Mouse (Mus musculus): ENCODE data around the gene Phactr2.
"Not testable (repeated sequence)": the region's sequence is repeated elsewhere in the genome, so short reads cannot be mapped to it uniquely, and the experiment has no call there.

Gene Phactr2

DNA sequence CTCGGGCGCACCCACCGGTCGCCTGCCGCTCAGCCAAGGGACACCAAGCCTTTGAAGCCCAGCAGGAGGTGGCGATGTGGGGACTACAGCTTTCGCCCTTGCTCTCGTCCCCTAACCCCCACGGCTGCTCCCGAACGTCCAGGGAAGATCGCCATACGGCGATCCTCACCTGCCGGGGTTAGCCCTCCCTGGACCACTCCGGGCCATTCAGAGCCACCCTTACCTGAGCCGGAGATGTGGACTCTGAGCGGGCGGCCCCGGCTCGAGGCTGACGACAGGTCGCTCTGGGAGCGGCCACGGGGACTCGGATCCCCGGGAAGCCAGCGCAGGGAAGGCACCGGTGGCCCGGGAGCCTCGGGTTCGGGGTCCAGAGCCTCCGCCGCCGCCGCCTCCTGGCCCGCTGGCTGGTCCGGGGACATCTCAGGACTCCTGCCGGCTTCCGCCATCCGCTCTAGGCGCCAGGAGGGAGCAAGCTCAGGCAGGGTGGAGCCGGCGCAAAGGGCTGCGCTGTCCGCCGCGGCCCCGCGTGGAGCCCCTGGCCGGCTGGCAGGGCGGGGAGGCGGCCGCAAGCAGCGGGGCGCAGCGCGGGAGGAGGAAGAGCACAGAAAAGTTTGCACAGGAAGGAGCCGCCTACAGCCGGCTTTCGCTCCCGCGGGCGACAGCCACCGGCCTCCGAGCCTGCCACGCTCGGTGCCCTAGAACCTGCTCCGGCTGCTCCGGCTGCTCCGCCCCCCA lies at the start of gene Phactr2:
Phactr2 (minus strand) TSS at position 580 of the 735 bp plus-strand sequence.
- peak; percentile 53 for DNase-seq

- peak; percentile 49 for DNase-seq
Measured at GRCm38 (mm10) chr10:13521857-13522256, 47.6 kb upstream of the Phactr2 start.

DNA sequence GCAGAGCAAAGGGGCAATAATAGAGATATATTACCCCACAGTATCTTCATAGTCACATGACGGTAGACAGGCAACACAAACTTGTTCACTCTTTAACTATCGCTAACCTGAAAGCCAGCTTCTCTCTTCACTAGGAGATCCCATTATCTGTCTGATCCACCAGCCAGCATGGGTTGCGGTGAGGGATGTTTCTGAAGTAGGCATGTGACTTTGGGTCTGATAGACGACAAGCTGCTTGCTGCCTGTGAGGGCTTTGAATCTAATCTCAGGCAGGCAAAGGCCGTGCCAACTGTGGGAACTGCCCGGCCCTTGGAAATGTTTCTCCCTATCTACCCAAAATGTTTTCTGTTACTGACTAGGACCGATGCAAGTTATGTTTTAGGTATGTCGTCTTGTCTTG lies 28.2 kb upstream of the Phactr2 start:
- no peak for DNase-seq

DNA sequence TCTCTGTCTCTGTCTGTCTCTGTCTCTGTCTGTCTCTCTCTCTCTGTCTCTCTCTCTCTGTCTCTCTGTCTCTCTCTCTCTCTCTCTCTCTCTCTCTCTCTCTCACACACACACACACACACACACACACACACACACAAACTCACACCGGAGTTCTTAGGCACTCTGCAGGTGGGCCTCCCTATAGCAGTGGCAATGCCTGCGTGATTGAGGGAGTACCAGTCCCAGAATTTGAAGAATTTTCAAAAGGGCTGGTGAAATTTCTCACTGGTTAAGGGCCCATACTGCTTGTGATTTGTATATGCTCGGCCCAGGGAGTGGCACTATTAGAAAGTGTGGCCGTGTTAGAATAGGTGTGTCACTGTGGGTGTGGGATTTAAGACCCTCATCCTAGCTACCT lies 27.3 kb upstream of the Phactr2 start:
- DNase-seq = not testable (repeated sequence)

DNA sequence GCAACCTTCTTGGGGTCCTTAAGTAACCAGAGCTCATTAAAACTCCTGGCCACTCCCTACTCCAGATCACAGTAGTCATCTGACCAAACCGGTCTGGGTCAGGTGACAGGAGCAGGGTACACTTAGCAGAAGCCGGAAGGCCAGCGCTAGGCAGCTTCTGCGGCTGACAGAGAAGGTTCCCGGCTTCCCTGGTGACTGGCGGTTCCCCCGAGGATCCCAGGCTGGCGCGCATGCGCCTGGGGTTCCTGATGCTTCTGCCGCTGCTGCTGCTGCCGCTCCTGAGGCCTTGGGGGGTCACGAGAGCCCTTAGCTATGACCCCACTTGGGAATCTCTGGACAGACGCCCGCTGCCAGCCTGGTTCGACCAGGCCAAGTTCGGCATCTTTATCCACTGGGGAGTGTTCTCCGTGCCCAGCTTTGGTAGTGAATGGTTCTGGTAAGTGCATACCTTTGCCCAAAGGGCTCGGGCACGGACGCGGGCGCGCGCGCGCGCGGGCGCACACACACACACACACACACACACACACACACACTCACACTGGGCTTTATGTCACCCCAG lies 26.8 kb upstream of the Phactr2 start:
- DNase-seq = peak; percentile 91

GRCm38 (mm10) chr10:13500473-13500872 lies 26.3 kb upstream of the Phactr2 start:
- no peak for DNase-seq

DNA sequence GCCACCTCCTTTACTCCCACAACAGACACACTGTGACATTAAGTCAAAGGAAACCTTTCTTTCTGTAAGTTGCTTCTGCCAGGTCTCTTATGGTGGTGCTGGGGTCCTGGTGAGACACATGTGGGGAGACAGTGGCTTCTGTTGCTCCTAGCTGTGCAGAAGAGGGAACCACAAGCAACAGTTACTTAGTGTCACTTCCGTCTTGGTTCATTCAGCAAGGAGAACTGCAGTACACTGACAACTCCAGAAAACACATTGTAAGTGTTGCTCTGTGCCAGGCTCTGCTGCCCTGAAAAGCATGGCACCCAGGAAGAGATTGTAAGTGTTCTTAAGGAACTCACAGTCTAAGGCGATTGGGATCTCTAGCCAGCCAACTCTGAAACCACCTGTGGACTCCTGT lies 25.1 kb upstream of the Phactr2 start, which contains the start of gene Fuca2:
Fuca2 (plus strand) TSS at position 210 of the 400 bp plus-strand sequence.
- DNase-seq = no peak

DNA sequence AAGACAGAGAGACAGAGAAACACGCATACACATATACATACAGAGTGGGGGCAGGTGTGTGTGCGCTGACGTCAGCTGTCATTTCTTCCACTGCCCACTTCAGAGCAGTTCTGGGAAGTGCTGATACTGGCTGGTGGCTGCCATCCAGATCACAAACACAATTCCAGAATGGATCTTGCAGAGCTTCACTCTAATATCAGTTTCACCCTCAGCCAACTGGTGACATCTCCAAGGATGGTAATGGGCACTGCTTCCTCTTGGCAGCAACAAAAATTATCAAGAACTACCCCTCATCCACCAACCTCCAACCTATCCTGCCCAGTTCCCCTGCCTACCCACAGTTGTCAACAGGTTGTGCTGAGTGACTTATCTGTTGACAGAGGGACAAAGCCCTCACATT lies 22.1 kb upstream of the Phactr2 start:
- DNase-seq = no peak

DNA sequence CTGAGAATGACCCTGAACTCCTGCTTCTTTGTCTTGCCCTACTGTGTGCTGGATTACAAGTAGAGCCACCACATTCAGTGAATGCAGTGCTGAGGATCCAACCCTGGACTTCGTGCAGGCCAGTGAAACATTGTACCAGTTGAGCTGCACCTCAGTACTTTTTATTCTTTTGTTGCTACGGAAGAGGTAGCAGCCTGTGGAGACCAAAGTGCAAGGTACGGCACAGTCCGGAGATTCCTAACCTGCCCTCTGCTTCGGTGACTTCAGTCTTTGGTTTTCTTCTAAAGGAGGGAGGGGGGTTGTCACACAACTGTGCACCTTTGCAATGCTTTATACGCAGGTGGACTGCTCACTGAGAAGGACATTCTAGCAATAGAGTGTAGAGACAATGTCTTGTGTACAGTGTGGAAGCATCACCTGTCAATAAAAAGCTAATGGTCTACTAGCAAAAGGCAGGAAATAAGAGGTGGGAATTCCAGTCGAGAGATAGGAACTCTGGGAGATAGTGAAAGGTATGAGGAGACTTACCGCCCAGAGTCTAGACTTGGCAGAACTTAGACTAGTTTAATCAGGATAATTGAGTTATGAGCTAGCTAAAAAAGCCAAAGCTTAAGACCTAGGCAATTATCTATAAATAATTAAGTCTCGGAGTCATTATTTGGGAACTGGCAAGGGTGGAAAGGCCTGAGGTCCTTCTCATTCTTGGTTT lies 19.9 kb upstream of the Phactr2 start:
- DNase-seq = no peak

DNA sequence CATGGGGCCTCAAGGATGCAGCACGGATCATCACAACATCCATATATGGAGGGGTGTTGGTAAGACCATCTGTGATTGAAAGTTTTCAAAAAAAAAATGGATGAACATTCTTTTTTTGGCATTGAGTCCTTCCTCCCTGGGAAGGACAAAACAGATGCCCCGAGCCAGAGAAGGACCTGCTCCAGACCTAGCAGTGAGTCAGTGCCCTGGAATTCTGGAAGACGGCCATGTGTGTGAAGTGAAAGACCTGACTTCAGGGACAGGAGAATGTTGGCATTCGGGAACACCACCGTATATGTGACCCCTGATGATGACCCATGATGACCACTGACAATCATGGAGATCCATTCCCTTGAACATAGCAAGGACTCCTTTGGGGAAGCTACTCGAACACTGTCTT lies 15.5 kb upstream of the Phactr2 start:
- no peak for DNase-seq

- DNase-seq = no peak
Measured at GRCm38 (mm10) chr10:13485958-13486357, 11.7 kb upstream of the Phactr2 start.

- DNase-seq = no peak
Measured at GRCm38 (mm10) chr10:13479341-13479740, 5.1 kb upstream of the Phactr2 start.

GRCm38 (mm10) chr10:13475121-13475520 lies 909 bp upstream of the Phactr2 start:
- DNase-seq = no peak

- DNase-seq = no peak
Measured at GRCm38 (mm10) chr10:13474568-13474955, 350 bp upstream of the Phactr2 start.

GRCm38 (mm10) chr10:13473287-13473832 lies 852 bp downstream of the Phactr2 start:
- DNase-seq = no peak

DNA sequence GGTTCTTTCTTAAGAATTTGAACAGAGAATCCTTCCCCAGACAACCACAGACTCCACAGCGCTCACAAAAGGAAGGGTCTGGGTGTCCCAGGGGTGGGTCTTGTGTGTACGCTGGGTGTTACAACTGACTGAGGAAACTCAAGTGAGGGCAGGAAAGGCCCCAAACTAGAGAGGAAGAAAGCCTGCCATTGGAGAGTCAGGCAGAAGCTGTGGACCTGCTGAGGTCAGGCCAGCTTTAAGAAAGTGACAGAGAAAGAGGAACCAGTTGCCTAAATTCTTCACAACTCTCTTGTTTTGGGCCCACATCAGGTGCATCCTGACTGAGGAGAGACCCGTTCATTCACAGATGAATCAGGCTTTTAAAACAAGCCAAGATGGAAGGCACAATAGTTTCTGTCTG lies 4.0 kb downstream of the Phactr2 start:
- DNase-seq = no peak

DNA sequence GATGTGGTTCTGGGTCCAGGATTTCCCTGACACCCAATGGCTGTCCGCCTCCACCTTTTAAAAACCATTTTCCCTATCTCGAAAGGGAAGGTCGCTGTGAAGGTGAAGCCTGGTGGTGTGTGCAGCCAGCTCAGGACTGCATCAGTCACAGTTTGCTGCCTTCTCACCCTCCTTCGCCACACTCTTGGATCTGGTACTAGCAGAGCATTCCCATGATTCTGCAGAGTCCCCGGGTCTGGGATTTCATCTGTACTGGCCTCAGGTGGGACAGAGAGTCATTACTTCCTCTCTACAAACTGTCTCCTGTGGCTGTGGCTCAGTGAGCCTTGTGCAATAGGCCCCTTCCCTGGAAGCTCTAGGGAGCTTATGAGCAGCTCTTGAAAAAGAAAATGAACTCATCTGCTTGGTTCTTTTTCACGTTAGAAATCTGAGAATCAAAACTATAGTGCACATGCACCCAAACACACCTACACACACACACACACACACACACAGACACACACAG lies 6.1 kb downstream of the Phactr2 start:
- not testable (repeated sequence) for DNase-seq

DNA sequence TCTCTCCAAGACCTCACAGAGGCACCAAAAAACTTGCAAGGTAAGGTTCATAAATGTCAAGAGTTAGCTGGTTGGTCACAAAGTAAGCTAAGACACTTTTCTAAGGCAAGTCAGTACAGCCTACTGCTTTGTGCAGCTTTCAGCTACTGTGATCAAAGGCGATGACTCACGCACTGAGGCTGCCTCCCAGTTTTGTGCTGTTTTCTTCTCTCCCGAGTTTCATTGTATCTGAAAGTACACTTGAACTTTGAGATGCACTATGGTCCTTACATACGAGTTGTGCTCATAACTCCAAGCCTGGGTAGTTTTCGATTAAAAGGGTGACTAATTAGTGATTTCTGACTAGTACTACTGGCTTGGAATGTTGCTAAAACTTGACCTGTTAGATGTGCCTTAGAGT lies 7.3 kb downstream of the Phactr2 start:
- DNase-seq = no peak

GRCm38 (mm10) chr10:13464295-13464694 lies 9.9 kb downstream of the Phactr2 start:
- not testable (repeated sequence) for DNase-seq

- no peak for DNase-seq
Measured at GRCm38 (mm10) chr10:13453200-13453990, 20.8 kb downstream of the Phactr2 start.

DNA sequence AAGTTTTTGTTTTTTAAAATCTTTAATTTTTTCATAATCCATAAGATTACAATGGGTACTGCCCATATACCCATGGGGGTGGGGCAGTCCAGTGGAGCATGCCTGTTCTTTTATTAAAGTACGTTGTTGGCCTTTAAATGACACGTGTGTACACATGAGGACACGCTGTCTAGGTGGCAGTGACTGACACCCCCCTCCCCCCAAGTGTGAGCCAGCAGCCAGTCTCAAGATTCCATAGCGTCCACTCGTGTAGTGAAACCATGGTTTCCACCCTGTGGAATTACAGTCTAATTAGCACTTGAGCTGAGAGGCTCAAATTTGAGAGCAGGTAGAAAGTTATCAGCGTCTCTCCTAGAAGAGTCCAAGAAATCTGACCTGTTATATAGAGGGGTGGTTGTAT lies 22.6 kb downstream of the Phactr2 start:
- no peak for DNase-seq

DNA sequence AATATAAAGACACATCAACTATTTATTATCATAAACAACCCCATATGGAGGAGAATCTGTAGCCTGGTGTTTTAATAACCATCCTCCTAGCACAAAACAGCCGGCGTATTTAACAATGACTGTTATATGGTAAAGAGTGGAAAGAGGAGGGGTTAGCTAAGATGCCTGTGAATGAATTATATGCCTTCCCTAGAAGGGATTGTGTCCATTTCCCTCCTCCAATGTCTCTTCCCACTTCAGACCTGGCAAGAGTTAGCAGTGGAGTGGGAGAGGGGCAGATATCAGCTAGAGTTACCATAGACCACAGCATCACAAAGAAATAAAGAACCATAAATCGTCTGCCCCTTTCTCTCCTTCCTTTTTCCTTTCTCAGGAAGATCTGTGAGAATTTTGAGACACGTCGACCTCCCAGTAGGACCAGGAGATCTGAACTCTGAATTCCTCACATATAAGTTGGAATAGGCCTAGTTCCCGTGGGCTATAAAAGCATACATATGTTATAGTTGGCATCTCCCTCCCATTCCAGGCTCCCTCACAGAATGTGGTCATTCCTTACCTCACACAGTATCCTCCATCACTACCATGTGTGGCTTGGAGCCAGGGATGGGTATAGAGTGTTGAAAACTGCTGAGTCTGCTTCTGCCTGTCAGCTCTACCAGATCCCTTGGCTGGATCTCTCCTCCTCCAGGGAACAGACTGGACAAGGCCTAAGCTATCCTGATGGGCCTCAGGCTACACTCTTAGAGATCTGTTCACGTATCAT lies 25.7 kb downstream of the Phactr2 start:
- DNase-seq = no peak

Measured in lung, postnatal 10 days (tissue).